Mouse (Mus musculus) midbrain, embryonic 11.5 days (tissue): ENCODE data around the gene Crygs. TPM values are rescaled to one million over a fixed set of nuclear protein-coding genes. Genes with fewer than 3 reads are reported as not detected.

ENCODE experiments used
- ATAC-seq: fragments of 200-750 bp; cut with Nextera tagmentation; 2 replicates; pipeline ENCODE4 v1.8.0; 2017; ENCODE audit warnings: moderate TSS enrichment, moderate library complexity; ENCODE audit not compliant: low FRiP score
- DNase-seq: peaks from one replicate; pipeline ENCODE4 v3.0.0; 2015; ENCODE audit warnings: low spot score; ENCODE audit errors: missing footprints
- H3K27ac ChIP-seq: fragments of 300-500 bp; sonication (generic); 2 replicates; pipeline ENCODE4 v1.5.1; 2014; ENCODE audit warnings: low read depth, low read length
- H3K27me3 ChIP-seq: fragments of 300-500 bp; sonication (generic); 2 replicates; pipeline ENCODE4 v1.6.1; 2014; ENCODE audit warnings: mild to moderate bottlenecking, low read length, moderate library complexity, mixed read lengths; ENCODE audit not compliant: control insufficient read depth, insufficient read depth
- H3K36me3 ChIP-seq: fragments of 300-500 bp; sonication (generic); 2 replicates; pipeline ENCODE4 v1.6.1; 2014; ENCODE audit warnings: mild to moderate bottlenecking, low read length, moderate library complexity, mixed read lengths; ENCODE audit not compliant: control insufficient read depth, insufficient read depth
- H3K4me1 ChIP-seq: fragments of 300-500 bp; sonication (generic); 2 replicates; pipeline ENCODE4 v1.6.1; 2014; ENCODE audit warnings: low read length; ENCODE audit not compliant: control insufficient read depth, insufficient read depth
- H3K4me2 ChIP-seq: fragments of 300-500 bp; sonication (generic); 2 replicates; pipeline ENCODE4 v1.6.1; 2014; ENCODE audit warnings: mild to moderate bottlenecking, moderate library complexity
- H3K4me3 ChIP-seq: fragments of 300-500 bp; sonication (generic); 2 replicates; pipeline ENCODE4 v1.5.1; 2014; ENCODE audit warnings: low read depth, low read length
- H3K9ac ChIP-seq: fragments of 300-500 bp; sonication (generic); 2 replicates; pipeline ENCODE4 v1.6.1; 2014; ENCODE audit warnings: low read length
- H3K9me3 ChIP-seq: fragments of 300-500 bp; sonication (generic); 2 replicates; pipeline ENCODE4 v1.6.1; 2016; ENCODE audit warnings: low read length; ENCODE audit not compliant: control insufficient read depth
- WGBS: fragments of 180-500 bp; shearing (Covaris S2); extraction: QIAGEN DNeasy Blood & Tissue Kit; methylation state at CpG from one replicate; pipeline ENCODE4 v1.1.7; 2014; 5-methylcytosine and 5-hydroxymethylcytosine counted together
- polyA plus RNA-seq: library from polyadenylated mRNA; unstranded; fragments of >200 nt; fragmentation: Nextera tagmentation; extraction: Ambion mirVana; gene quantifications from 2 replicates; pipeline ENCODE4 v1.2.1, GENCODE M21; 2014

Gene Crygs
- polyA plus RNA-seq, 1 experiment from 2014 or later, result 0.26 TPM

- no peak overlapping the region for H3K9ac ChIP-seq
- ATAC-seq, result no peak
- 96% methylated on average over 5 of the region's 5 CpGs for WGBS
- H3K27ac ChIP-seq, result no peak overlapping the region
- no peak overlapping the region for H3K4me3 ChIP-seq
- peaks cover 2% of the 10 kb centered on the region; the same call in 1 of the 2 replicates for H3K4me1 ChIP-seq
- no peak for DNase-seq
- no peak overlapping the region for H3K4me2 ChIP-seq
- no peaks in the 10 kb centered on the region for H3K27me3 ChIP-seq
- H3K9me3 ChIP-seq, result no peaks in the 10 kb centered on the region
- H3K36me3 ChIP-seq, result no peaks in the 10 kb centered on the region
These were observed 31.5 kb upstream of the Crygs start for GRCm38 (mm10) chr16:22842871-22843270.

- no peaks in the 10 kb centered on the region for H3K36me3 ChIP-seq
- no peaks in the 10 kb centered on the region for H3K27me3 ChIP-seq
- DNase-seq (no peak), ATAC-seq (no peak)
- 91% methylated on average over 3 of the region's 3 CpGs for WGBS
- no peak overlapping the region for H3K4me3 ChIP-seq
- no peak overlapping the region for H3K27ac ChIP-seq
- H3K9me3 ChIP-seq, result no peaks in the 10 kb centered on the region
- no peak overlapping the region for H3K9ac ChIP-seq
- no peak overlapping the region for H3K4me2 ChIP-seq
- H3K4me1 ChIP-seq, result peaks cover 2% of the 10 kb centered on the region; the same call in 1 of the 2 replicates
These were observed 27.9 kb upstream of the Crygs start for GRCm38 (mm10) chr16:22839146-22839857.

GRCm38 (mm10) chr16:22832932-22833525 is 21.7 kb upstream of the Crygs start:
- Histone ChIP-seq H3K36me3 (peaks cover 3% of the 10 kb centered on the region; the same call in 1 of the 2 replicates), H3K4me2 (no peak overlapping the region), H3K9ac (no peak overlapping the region), H3K9me3 (no peaks in the 10 kb centered on the region), H3K27me3 (no peaks in the 10 kb centered on the region), H3K27ac (no peak overlapping the region), H3K4me1 (no peaks in the 10 kb centered on the region), H3K4me3 (no peak overlapping the region)
- ATAC-seq (no peak), DNase-seq (no peak)
- WGBS, result 93% methylated on average over 3 of the region's 3 CpGs

GRCm38 (mm10) chr16:22820731-22821130 is 9.4 kb upstream of the Crygs start:
- no peak overlapping the region for H3K27ac ChIP-seq
- ATAC-seq, result no peak
- H3K4me1 ChIP-seq, result no peaks in the 10 kb centered on the region
- H3K4me3 ChIP-seq, result no peak overlapping the region
- no peak for DNase-seq
- no peaks in the 10 kb centered on the region for H3K27me3 ChIP-seq
- H3K36me3 ChIP-seq, result peaks cover 2% of the 10 kb centered on the region
- H3K9me3 ChIP-seq, result no peaks in the 10 kb centered on the region
- H3K9ac ChIP-seq, result no peak overlapping the region
- 57% methylated on average over 8 of the region's 8 CpGs for WGBS
- H3K4me2 ChIP-seq, result no peak overlapping the region

GRCm38 (mm10) chr16:22807468-22808070 is 3.8 kb downstream of the Crygs start:
- no peak for ATAC-seq
- H3K9ac ChIP-seq, result no peak overlapping the region
- 19% methylated on average over 17 of the region's 17 CpGs for WGBS

GRCm38 (mm10) chr16:22802786-22803185 is 8.6 kb downstream of the Crygs start:
- 73% methylated on average over 7 of the region's 7 CpGs for WGBS
- no peaks in the 10 kb centered on the region for H3K36me3 ChIP-seq
- no peak overlapping the region for H3K27ac ChIP-seq
- peaks cover 12% of the 10 kb centered on the region for H3K4me1 ChIP-seq
- H3K4me2 ChIP-seq, result no peak overlapping the region
- ATAC-seq, result no peak
- H3K9ac ChIP-seq, result no peak overlapping the region
- no peak overlapping the region for H3K4me3 ChIP-seq
- no peaks in the 10 kb centered on the region for H3K9me3 ChIP-seq
- H3K27me3 ChIP-seq, result peaks cover 20% of the 10 kb centered on the region
- no peak for DNase-seq

More at GRCm38 (mm10) chr16:22807468-22808070, 3.8 kb downstream of the Crygs start:
- peaks cover 7% of the 10 kb centered on the region; the same call in 1 of the 2 replicates for H3K27me3 ChIP-seq
- H3K4me1 ChIP-seq, result no peaks in the 10 kb centered on the region
- H3K4me2 ChIP-seq, result no peak overlapping the region
- H3K4me3 ChIP-seq, result no peak overlapping the region
- peak; percentile 94 for DNase-seq
- no peak overlapping the region for H3K27ac ChIP-seq
- no peaks in the 10 kb centered on the region for H3K36me3 ChIP-seq
- H3K9me3 ChIP-seq, result no peaks in the 10 kb centered on the region

- Histone ChIP-seq H3K4me2 (no peak overlapping the region), H3K9ac (no peak overlapping the region), H3K4me3 (no peak overlapping the region), H3K27me3 (peaks cover 26% of the 10 kb centered on the region), H3K36me3 (no peaks in the 10 kb centered on the region), H3K27ac (no peak overlapping the region), H3K9me3 (no peaks in the 10 kb centered on the region), H3K4me1 (peaks cover 12% of the 10 kb centered on the region)
- DNase-seq (no peak), ATAC-seq (peak; percentile 64)
- 11% methylated on average over 5 of the region's 5 CpGs for WGBS
These were observed 10.6 kb downstream of the Crygs start for GRCm38 (mm10) chr16:22800849-22801109.

- WGBS, result 8% methylated on average over 6 of the region's 6 CpGs
- H3K36me3 ChIP-seq, result no peaks in the 10 kb centered on the region
- DNase-seq (peak; percentile 95), ATAC-seq (peak; percentile 85)
- no peaks in the 10 kb centered on the region for H3K9me3 ChIP-seq
- H3K4me2 ChIP-seq, result no peak overlapping the region; the same call in 1 of the 2 replicates
- H3K9ac ChIP-seq, result no peak overlapping the region
- H3K4me3 ChIP-seq, result no peak overlapping the region
- H3K27me3 ChIP-seq, result peaks cover 26% of the 10 kb centered on the region
- peaks cover 12% of the 10 kb centered on the region for H3K4me1 ChIP-seq
- H3K27ac ChIP-seq, result no peak overlapping the region
These were observed 11.1 kb downstream of the Crygs start for GRCm38 (mm10) chr16:22800026-22800848.
